Mouse (Mus musculus) brain, embryonic 14.5 days (tissue): ENCODE data around the gene Olfr1222.

Experiments used
- CTCF ChIP-seq: fragments of 200-500 bp; IDR thresholded peaks from 2 replicates; pipeline ENCODE4 v1.5.1; 2012; ENCODE audit warnings: inconsistent platforms, mild to moderate bottlenecking, moderate library complexity, borderline replicate concordance; ENCODE audit not compliant: insufficient read depth, insufficient read length; ENCODE audit errors: extremely low read depth
- POLR2A ChIP-seq: fragments of 200-500 bp; IDR thresholded peaks from 2 replicates; pipeline ENCODE4 v1.6.1; 2012; ENCODE audit warnings: mild to moderate bottlenecking, inconsistent platforms, borderline replicate concordance; ENCODE audit not compliant: poor library complexity, insufficient read depth, insufficient read length, severe bottlenecking; ENCODE audit errors: extremely low read depth

DNA sequence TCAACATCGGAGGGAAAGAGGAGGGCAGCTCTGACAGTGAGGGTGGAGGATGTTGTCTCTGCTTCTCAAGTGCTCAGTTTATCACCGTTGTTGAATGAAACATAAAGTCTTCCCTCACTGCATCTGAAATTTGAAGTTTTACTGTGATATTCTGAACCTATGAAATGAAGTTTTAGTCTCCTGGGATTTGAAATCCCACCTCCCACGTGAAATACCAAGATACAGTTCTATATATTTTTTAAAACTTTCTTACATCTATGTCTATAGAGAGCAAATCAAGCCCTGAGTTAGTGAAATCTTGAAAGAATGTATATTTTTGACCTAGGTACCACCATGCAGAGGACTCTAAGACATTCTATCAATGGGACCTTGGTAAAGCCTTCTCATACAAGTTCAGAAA is 26.1 kb downstream of the Olfr1222 start, which contains the start of gene Olfr1220:
- TF ChIP-seq CTCF (no peak), POLR2A (no peak)
